Mouse (Mus musculus) activated CD4-positive, CD25-positive, alpha-beta regulatory T cell, adult 4 months (primary cell): ENCODE results near the gene Gpatch1. TPM values are rescaled to one million over a fixed set of nuclear protein-coding genes. Genes with fewer than 3 reads are reported as not detected.

Experiments
- ATAC-seq: one replicate; pipeline ENCODE4 v1.8.0; 2017
- polyA plus RNA-seq, 2 experiments: library from polyadenylated mRNA; unstranded; fragments of 100-300 nt; shearing (Covaris generic); gene quantifications; one replicate each; pipeline ENCODE4 v1.2.1; 2017

Gpatch1 gene
- 10 to 100 TPM; 20.9 to 25.5 TPM for polyA plus RNA-seq

DNA sequence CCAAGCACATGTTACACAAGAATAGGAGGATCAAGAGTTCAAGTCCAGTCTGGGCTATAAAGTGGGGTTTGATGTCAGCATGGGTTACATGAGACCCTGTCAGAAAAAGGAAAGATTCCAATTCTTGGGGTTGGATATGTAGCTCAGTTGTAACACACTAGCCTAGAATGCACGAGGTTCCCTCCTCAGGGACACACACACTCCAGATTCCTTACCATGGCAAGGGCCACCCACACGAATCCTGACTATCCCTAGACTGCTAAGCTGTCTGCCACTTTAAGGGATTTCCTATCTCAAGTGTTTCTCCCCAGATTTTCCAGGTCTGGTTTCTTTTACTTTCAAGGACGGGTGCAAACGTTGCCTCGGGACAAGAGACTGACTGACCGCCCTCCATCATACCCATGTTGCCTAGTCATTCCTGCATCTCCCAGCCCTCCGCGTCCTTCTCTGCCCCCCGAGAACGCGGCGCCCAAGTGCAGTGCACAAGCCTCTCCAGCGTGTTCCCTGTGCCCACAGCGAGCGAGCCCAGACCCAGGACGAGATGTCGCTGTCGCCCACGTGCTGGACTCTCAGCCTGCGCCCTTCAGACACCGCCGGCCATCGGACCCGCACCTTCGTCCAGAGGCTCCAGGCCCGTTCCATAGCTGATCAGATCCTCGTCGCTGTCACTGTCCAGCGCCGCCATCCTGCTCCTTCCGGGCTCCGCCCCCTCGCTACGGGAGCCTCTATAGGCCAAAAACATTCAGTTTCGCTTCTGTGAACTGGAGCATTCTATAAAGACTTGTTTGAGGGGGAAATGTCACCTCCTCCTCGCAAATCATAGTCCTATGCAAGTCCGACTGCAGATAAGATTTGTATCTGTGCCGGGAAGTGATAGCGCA, at the start of gene Gpatch1:
Gene Gpatch1, minus strand, starts transcription at position 712 of the 881 bp plus-strand sequence.
- ATAC-seq = peak; percentile 93

DNA sequence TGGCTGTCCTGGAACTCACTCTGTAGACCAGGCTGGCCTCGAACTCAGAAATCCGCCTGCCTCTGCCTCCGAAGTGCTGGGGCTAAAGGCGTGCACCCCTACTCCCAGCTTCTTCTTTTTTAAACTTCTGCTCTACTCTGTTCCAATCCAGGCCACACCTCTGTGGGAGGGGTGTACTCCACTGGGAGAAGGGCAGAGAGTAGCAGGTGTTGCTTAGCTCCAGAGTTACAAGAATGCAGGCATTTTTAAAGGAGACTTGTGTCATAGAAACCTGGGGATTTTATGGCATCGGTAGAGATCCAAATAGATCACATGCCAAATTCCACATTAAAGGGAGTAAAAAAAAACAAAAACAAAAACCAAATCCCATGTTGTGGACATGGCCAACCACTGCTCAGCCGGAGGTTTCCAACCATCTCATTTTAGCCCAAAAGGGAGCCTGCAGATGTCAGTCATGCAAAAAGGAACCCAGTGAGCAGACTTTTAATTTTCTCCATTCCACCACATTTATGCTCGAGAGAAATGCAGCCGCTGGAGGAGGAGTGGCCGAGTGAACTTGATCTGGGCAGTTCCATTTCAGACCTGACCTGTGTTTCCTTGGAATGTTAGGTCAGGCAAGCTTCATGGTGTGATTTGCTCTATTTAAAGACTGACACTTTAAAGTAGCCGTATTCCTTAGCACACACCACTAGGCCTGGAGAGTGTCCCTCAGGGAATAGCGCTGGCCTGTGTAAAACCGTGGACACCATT, 47.1 kb upstream of the Gpatch1 start:
- no peak for ATAC-seq

DNA sequence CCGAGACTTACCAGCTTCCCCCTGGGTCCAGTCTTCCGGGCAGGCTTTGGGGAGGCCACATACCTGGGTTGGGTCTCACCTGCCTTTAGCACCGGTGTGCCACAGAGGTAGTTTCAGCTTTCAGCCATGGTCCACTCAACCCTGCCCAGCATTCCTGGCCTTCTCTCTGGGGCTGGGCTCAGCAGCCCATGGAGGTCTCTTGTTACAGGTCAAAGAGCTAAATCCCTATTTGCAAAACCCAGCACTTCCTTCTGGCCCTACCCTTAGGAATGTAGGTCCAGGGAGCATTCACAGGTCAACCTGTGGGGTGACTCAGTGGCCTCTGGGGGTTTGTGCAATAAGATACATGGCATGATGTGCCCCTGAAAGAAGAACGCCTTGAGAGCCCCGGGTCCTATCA, 44.6 kb upstream of the Gpatch1 start:
- no peak for ATAC-seq

DNA sequence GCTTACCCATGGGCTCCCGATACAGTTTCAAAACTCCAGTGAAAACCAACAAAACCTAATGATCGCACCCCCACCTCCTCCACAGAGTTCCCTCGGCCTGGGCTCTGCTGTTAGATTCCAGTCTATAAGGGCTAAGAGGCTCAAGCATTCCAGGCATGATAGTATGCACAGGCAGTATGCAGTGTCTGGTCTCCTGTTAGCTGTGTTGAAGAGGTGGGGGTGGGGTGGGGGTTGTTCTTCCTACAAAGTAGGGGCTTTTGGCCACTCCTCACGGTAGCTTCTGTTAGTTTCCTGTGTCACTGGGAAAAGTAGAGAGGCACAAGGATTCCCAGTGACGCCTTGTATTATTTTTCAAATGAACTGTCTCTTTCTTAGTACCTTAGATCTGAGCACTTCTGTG, 44.0 kb upstream of the Gpatch1 start:
- no peak for ATAC-seq

DNA sequence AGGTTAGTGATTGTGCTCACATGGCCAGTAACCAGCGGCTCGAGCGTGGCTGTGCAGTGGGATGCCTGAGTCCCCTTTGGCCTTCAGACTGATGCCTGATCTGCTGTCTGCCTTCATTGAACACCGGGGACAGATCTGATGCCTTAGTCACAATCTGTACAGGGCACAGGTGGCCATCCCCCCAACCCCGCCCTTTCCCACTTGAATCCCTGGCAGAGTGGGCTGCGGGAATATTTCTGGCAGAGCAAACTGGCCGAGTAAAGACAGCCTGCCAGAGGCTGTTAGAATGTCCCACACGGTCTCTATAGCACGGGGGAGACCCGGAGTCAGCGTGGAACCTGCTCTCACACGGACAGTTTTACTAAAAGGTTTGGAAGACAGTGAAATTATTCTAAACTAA, 39.4 kb upstream of the Gpatch1 start:
- ATAC-seq = no peak

DNA sequence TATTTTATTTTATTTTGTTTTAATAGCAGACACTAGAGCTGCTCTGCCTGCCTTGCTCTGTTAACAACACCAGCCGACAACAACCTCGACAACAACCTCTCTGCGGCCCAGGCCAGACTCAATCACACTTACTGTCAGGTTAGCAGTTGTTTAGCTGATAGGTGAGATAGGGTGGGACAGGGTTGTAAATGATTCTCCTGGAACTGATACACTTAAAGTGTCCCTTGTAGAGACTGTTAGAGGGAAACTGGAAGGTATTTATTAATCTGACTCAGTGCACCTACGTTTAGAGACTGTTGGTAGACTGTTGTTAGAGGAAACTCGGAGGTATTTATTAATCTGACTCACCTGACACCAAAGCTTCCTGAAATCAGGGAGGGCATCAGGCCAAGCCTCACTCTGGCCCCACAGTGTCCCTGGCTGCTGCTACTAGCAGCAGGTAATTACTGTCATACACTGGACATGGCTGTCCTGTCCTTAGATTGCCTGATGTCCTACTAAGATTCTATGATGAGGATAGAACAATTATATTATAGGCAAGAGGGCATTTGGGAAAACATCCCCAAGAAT, 37.1 kb upstream of the Gpatch1 start:
- no peak for ATAC-seq

DNA sequence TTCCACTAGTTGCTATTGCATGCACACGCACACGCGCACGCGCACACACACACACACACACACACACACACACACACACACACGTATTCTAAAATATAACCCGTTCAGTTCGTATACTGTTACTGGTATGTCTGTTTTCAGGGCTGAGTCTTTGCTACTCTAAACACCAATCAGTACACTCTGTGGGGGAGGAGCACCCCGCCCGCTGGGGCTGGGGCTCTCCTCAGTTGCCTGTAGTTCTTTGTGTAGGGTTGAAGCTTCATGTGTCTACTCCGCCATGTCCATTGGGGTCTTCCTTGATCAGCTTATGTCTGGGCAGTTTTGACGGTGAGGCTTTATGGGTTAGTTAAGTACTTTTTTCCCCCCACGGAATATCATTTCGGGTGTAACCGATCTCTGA, 35.1 kb upstream of the Gpatch1 start:
- no peak for ATAC-seq

DNA sequence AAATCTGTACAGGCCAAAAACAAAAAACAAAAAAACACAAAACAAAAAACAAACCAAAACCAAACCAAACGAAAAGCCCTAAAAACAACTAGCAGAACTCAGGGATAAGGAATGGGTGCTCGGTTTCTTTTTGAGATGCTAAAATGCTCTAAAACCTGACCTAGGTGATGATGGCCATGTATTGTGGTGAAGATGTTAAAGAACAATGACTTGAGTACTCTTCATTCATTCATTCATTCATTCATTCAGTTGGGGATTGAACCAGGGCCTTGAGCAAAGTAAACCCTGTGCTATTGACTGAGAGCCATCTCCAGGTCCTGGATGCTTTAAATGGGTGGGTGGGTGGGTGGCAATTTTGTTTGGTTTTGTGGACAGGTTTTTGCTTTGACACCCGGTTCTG, 32.9 kb upstream of the Gpatch1 start:
- ATAC-seq = no peak

DNA sequence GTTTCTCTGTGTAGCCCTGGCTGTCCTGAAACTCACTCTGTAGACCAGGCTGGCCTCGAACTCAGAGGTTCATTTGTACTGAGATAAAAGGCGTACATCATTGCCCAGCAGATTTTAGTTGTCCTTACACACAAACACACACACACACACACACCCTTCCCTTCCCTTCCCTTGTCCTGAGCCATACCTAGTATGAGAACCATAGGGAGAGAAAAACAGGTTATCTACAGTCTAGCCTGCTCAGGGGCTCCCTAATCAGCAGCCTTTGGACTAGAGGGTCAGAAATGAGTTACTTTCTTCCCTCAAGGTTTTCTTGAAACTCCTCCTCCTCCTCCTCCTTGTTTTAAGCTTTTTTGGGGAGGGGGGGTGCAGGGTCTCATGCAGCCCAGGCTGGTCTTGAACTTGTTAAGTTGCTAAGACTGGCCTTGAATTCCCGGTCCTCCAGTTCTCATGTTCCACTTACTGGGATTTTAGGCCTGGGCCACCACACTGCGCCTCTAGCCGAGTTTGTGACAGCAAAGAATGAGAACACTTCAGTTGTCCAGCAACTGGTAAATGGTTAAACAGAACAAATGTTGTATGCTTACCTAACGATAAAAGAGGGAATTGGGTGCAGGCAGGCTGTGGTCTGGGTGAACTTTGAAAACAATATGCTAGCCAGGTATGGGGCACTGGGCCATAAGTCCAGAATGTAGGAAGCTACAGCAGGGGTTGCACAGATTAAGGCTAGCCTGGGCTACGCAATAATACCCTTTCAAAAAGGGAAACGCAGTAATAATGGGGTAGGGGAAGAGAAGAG, 31.8 kb upstream of the Gpatch1 start:
- ATAC-seq = no peak

DNA sequence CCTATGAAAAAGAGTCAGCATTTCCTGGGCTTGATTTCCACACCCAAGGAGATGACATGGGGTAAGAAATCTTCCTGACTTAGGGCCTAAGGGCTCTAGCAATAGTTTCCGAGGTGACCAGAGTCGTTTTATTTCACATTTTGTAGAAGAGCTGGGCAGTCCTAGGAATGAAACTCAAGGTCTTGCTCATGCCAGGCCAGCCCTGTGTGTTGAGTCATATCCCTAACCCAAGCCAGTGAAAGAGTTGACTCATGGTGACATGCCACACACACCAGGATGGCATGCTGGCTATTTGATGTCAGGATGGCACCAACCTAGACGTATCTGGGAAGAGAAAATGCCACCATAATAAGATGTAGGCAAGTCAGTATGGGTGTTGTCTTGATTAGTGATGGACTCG, 30.8 kb upstream of the Gpatch1 start:
- no peak for ATAC-seq

DNA sequence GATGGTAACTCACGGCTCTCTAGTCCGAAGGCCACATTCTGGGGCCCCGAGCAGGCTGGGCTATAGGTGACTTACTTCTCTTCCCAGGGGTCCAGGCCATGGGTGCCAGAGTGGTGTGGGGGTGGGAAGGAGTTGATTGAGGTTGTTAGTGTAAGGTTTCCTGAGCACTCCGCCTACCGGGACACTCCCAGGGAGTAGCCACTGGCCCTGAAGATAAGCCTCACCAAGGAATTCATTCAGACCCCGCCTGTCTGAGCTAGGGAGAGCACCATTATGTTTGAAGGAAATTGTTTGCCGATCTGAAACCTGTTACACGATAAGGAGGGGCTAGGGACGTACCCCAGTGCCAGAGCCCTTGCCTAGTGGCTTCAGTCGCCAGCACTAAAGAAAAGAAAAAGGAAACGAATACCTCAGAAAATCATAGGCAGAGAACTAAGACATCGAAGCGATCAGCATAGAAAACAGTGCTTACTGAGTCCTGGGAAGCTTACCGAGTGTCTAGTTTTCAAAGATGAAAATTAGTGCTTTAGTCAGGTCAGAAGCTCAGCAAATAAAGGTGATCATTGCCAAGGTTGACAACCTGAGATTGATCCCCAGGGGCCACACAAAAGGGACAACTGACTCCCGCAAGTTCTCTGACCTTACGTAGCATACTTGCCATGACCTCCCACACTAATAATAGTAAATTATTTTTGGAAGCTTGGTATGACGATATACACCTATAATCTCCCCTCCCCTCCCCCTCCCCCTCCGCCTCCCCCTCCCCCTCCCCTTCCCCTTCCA, 29.9 kb upstream of the Gpatch1 start:
- no peak for ATAC-seq

DNA sequence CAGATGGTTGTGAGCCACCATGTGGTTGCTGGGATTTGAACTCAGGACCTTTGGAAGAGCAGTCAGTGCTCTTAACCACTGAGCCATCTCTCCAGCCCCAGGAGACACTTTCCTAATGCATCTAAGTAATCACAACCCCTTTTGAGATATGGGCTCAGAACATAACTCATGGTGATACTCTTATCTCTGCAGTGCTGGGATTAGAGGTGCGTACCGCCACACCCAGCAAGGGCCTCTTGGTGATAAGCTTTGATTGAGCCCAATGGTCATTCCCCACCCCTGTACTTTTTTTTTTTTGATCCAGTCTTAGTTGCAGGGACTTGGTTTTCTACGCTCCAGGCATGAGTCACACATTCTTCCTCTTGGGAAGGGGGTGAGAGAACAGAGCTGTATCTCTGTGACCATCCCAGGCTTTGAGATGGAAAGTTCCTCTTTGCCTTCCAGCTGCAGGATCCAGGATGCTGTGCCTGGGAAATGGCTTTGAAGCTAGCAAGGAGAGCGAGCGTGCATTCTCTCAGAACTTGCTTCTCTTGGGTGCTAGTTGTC, 26.6 kb upstream of the Gpatch1 start:
- ATAC-seq = no peak

DNA sequence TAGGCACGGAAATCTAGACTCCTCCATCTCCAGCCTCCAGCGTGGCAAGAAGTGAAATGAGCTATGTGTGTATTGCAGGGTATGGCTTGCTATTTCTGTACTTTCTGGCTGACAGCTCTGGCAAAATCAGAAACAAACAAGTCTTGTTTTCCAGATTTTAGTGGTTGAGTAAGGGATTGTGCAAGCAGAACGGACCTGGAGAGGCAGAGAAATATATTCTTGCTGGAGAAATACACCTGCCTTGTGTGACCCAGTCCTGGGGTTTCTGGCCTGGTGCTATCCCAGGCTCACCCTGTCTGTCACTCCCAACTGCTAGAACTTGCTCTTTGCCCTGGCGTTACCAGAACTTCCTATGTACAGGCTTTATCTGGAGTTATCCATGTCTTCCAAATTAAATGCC, 24.3 kb upstream of the Gpatch1 start:
- ATAC-seq = no peak

DNA sequence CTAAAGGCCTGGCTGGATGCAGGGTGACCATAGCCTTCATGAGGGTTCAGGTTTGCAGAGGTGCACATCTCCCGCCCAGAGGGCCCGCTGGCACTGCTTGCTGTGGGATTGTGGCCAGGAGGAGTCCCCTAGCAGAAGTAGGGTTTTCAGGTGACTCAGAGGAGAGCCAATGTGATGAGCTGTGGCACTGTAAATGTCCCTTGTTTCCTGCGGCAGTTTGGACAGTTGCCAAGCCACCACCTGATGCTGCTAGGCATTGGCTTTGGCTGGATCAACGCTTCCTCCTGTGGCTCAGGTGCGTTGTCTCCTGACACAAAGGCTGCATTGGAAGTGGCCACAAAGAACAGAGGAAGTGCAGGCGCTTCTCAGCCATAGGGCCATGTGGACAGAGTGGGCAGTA, 23.0 kb upstream of the Gpatch1 start:
- no peak for ATAC-seq

DNA sequence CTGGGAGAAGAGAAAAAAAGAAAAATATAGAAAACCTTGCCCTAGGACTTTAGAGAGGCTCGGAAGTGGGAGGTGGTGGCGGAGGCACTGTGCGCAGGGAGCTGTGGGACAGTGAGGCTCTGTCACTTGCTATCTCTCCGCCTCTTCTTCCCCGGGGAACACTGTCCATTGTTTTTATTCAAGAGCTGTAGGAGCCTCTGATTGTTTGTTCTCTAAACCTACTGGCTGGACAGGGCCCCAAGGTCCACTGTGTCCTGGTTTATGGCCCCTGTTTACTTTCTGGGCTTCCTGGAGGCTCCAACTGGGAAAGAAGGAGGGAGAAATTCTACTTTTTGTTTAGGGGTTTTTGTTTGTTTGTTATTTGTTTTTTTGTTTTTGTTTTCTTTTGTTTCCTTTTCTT, 22.0 kb upstream of the Gpatch1 start:
- no peak for ATAC-seq

DNA sequence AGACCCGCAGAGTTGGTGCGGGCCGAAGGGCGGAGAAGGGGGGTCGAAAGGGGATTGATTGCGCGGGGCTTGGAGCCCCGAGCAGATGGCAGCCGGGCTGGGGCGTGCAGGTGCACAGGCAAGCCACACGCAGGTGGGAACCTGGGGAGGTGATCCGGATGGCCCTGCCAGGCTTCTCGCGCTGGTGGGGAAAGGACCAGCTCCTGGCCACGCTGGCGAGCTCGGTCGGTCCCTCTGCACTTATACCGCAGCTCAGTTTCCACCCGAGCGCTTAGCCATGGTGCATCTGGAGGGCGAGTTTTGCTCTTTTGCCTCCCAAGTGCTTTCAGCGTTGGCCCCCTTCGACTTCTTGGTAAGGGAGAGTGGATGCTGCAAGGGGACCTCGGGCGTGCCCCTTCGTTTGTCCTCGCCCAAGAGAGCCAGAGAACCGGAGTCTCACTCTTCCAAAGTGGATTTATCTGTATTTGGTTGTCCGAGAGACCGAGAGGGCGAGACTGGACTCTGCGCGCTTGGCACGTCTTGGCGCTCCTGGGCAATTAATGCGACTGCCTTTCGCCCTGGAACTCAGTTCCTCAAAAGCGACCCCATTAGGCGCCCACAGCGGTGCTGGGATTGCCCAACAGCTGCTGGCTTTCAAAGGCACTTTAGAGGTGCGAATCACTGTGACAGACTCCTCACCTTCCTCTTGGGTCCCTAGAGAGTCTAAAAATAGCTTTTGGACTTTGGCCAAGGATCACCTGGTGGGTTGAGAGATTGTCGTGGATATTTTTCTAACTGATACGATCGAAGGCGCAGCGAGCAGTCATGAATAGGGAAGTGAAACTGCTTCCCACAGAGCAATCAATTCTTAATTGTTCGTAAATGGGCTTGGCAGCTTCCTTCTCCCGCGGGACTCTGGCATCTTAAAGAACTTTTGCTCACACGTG, 16.6 kb upstream of the Gpatch1 start:
- no peak for ATAC-seq

DNA sequence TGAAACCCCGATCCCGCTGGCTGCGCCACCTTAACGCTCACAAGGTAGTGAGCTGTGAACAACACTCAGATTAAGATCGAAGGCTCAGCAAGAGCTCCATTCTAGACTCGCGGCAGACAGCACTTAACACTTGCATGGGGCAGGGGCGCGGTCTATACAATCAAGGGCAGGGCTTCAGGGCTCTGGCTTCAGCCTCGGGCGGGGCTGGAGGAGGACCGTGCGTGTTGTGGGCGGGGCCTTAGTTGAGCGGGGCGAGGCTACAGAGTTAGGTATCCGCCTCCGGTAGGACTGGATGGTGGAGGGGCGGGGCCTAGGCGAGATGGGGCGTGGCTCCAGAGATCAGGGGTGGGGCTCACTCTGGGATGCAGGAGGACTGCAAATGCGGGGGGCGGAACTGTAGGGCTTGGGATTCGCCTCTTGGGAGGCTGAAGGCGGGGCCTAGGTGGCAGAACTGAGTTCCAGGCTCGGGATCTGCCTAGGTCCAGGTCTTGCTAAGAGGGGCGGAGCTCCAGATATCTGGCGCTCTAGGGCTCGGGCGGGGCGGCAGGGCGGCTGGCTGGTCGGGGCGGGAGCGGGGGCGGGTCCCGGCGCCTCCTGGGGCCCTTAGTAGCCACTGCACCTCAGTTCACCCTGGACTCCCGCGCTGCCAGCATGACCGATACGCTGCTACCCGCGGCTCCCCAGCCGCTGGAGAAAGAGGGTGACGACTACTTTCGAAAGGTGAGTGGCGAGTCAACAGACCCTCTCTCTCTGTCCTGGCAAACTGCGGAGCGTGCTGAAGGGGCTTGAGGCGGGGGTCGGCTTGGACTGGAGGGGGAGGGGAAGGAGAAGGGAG, 15.7 kb upstream of the Gpatch1 start, which contains the start of gene Rhpn2:
Gene Rhpn2, plus strand, starts transcription at position 479 of the 835 bp plus-strand sequence.
- ATAC-seq = peak; percentile 99

DNA sequence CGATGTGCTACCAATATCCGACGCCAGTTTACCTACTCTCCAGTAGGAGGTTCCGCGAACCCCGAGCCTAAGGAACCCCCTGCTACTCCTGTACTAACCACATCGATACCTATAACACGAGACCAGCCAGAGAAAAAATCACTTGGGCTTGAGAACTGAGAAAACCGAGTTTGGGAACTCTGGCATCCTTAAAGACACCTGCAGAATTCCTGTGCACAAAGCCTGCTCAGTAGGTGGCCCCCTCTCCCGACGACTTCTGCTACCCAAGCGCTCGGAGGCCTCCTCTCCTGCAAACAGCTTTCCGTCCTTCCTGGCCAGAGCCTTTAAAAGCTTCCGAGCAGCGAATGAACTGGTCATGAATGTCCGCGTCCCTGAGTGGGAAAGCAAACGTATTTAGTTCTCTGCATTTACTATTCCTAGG, 15.0 kb upstream of the Gpatch1 start:
- ATAC-seq = no peak

DNA sequence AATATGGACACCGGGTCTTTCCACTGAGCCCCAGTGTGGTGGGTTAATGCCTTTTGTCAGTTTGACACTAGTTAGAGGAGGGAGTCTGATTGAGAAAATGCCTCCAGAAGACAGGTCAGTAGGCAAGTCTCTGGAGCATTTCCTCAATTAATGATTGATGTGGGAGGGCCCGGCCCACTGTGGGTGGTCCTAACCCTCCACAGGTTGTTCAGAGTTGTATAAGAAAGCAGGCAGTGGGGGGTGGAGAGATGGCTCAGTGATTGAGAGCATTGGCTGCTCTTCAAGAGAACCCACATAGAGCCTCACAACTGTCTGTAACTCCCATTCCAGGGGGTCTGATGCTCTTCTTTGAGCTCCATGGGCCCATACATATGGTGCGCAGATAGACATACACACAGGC, 13.3 kb upstream of the Gpatch1 start:
- no peak for ATAC-seq
